17 mouse cellular contexts compared by ENCODE assay signal in the genomic region with DNA sequence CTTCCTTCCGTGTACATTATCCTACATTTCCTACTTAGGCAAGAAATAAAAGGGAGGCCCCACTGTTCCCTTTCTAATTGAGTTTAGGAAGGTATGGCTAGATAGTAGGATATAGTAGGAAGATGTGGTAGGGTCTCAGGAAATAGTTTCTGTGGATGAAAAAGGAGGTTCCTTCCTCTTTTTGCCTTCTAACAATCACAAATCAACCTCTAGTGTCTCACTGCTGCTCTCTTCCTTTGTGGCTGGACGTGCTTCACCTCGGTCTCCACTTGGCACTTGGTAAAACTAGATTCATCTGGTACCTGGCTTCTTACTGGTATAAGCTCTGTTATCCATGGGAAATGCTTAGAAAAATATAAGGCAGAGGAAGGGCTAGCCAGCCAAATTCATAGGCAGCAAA. TPM values are rescaled to one million over a fixed set of nuclear protein-coding genes. Genes with fewer than 3 reads are reported as not detected.
"Had no signal": no experiment of that assay in that cellular context is flagged by ENCODE, and none has a peak within 500 bp of the region (broad histone marks: within the 10 kb centered on the region; RNA-seq: fewer than 3 reads in every experiment).

No protein-coding gene starts in this region.

- H3K27me3 ChIP-seq: limb, embryonic 13.5 days; liver, embryonic 15.5 days; neural tube, embryonic 12.5 days had no signal

- ATAC-seq: midbrain, embryonic 15.5 days had no signal

- H3K4me3 ChIP-seq: limb, embryonic 13.5 days; liver, embryonic 15.5 days; megakaryocyte, embryonic 14.5 days; midbrain, embryonic 15.5 days; neural tube, embryonic 12.5 days had no signal

- DNase-seq: kidney, postnatal 14 days; left cerebral cortex, postnatal 4 days; lung, embryonic 14.5 days; lung, postnatal 10 days; lung, postnatal 4 days; thymus, postnatal 36 days had no signal

- H3K27ac ChIP-seq: limb, embryonic 13.5 days; liver, embryonic 15.5 days; midbrain, embryonic 15.5 days; stomach, postnatal 0 days had no signal

- H3K36me3 ChIP-seq: limb, embryonic 13.5 days; liver, embryonic 15.5 days; midbrain, embryonic 15.5 days; neural tube, embryonic 12.5 days had no signal

- H3K4me2 ChIP-seq: limb, embryonic 13.5 days; liver, embryonic 11.5 days; liver, embryonic 15.5 days; lung, embryonic 14.5 days; midbrain, embryonic 11.5 days; midbrain, embryonic 15.5 days had no signal

- H3K9ac ChIP-seq: limb, embryonic 13.5 days; liver, embryonic 15.5 days; lung, embryonic 14.5 days; midbrain, embryonic 15.5 days; neural tube, embryonic 12.5 days had no signal

- H3K9me3 ChIP-seq: limb, embryonic 13.5 days; liver, embryonic 15.5 days; megakaryocyte, embryonic 14.5 days; midbrain, embryonic 15.5 days; neural tube, embryonic 12.5 days had no signal

RNA-seq across cellular contexts. Expression of gene E130114P18Rik, which starts 59.8 kb away (rescaled TPM):
- total RNA-seq: monocyte, adult 5-6 weeks; neutrophil, adult 5-6 weeks had no signal
- polyA plus RNA-seq: large intestine, adult 2 months had no signal
